Mouse (Mus musculus): ENCODE measurements around the gene Rabgap1l.
"Not testable (repeated sequence)": the region's sequence is repeated elsewhere in the genome, so short reads cannot be mapped to it uniquely, and the experiment has no call there.

DNA sequence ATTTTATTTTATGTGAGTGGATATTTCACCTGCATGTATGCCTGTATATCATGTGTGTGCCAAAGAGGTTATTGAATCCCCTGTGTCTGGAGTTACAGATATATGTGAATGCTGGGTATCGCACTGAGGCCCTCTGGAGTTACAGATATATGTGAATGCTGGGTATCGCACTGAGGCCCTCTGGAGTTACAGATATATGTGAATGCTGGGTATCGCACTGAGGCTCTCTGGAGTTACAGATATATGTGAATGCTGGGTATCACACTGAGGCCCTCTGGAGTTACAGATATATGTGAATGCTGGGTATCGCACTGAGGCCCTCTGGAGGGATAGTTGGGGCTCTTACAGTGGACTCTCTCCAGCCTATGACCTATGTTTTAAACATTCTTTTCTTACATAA lies 383.3 kb downstream of the Rabgap1l start:
- not testable (repeated sequence) for TF ChIP-seq CTCF, POLR2A (IDR thresholded peaks at IDR 0.05; ENCODE audit: extremely low read depth, insufficient read depth, low read length)

All from cortical plate, adult 2 months (tissue).